Mouse (Mus musculus) liver, embryonic 15.5 days (tissue): ENCODE measurements at regions not wholly inside any gene's neighbourhood (a gene's known extent, or its start where the extent isn't known, plus 50 kb on each side); places are given as distances from the start of the nearest gene placed in this dataset.

ENCODE experiments used
- ATAC-seq: fragments of 200-750 bp; cut with Nextera tagmentation; 2 replicates; pipeline ENCODE4 v1.8.0; 2017; ENCODE audit warnings: moderate number of reproducible peaks, mild to moderate bottlenecking, moderate library complexity; ENCODE audit not compliant: insufficient read depth
- H3K27ac ChIP-seq: fragments of 300-500 bp; sonication (generic); replicated peaks from 2 replicates; pipeline ENCODE4 v1.5.1; 2015; ENCODE audit warnings: mild to moderate bottlenecking, inconsistent platforms
- H3K27me3 ChIP-seq: fragments of 300-500 bp; sonication (generic); 2 replicates; pipeline ENCODE4 v1.6.1; 2015; ENCODE audit warnings: mild to moderate bottlenecking, inconsistent platforms
- H3K36me3 ChIP-seq: fragments of 300-500 bp; sonication (generic); replicated peaks from 2 replicates; pipeline ENCODE4 v1.6.1; 2015; ENCODE audit warnings: moderate library complexity, mild to moderate bottlenecking, inconsistent platforms
- H3K4me1 ChIP-seq: fragments of 300-500 bp; sonication (generic); replicated peaks from 2 replicates; pipeline ENCODE4 v1.6.1; 2015; ENCODE audit warnings: inconsistent platforms
- H3K4me2 ChIP-seq: fragments of 300-500 bp; sonication (generic); 2 replicates; pipeline ENCODE4 v1.6.1; 2015; ENCODE audit warnings: moderate library complexity, mild to moderate bottlenecking, inconsistent platforms
- H3K4me3 ChIP-seq: fragments of 300-500 bp; sonication (generic); replicated peaks from 2 replicates; pipeline ENCODE4 v1.5.1; 2015; ENCODE audit warnings: mild to moderate bottlenecking, inconsistent platforms
- H3K9ac ChIP-seq: fragments of 300-500 bp; sonication (generic); 2 replicates; pipeline ENCODE4 v1.6.1; 2015; ENCODE audit warnings: moderate library complexity, mild to moderate bottlenecking, inconsistent platforms
- H3K9me3 ChIP-seq: fragments of 300-500 bp; sonication (generic); replicated peaks from 2 replicates; pipeline ENCODE4 v1.6.1; 2016; ENCODE audit warnings: inconsistent platforms
- WGBS: fragments of 180-500 bp; shearing (Covaris S2); methylation state at CpG from one replicate; pipeline ENCODE4 v1.1.7; 2015; ENCODE audit warnings: mixed read lengths; ENCODE audit not compliant: insufficient replicate concordance; 5-methylcytosine and 5-hydroxymethylcytosine counted together

DNA sequence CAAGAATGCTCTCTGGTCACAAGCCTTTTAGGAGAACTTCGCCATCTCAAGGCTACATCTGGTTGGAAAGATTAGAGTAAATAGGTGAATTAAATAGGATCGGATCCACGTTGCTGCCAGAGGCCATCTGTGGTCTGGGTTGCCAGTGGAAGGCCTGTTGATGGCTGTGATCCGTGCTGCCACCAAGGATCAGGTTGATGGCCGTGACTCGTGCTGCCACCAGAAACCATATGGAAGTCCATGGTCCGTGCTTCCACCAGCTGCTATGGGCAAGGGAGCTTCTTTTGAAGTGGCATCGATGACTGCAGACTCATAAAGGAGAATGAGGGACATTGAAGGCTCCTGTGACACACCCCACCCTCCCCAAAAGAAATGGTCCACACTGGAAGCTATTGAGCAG lies 79.6 kb downstream of the Atp1a1 start:
- Histone ChIP-seq H3K36me3 (no peaks in the 10 kb centered on the region), H3K27me3 (no peaks in the 10 kb centered on the region), H3K9ac (no peak overlapping the region), H3K4me1 (peaks cover 12% of the 10 kb centered on the region; the same call in 1 of the 2 replicates), H3K9me3 (no peaks in the 10 kb centered on the region), H3K27ac (no peak overlapping the region), H3K4me3 (no peak overlapping the region), H3K4me2 (no peak overlapping the region)
- WGBS, result 72% methylated on average over 8 of the region's 8 CpGs
- no peak for ATAC-seq

DNA sequence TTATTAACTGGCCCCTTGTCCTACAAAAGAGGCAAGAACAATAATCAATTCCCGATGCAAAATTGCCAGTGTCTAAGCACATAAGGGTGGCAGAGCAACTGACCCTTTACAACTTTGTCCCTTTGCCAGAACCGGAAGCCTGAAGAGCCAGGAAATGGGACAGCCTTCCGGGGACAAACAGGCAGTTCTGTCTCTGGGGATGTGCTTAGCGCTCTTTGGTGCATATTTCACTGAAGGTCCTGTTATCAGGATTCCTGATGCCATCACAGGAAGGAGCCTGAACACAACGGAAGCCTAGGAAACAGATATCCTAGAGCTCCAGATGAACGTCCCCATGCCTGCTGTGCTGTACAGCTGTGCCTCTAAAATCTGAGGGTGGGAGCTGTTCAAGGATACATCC lies 80.0 kb downstream of the Atp1a1 start:
- H3K9me3 ChIP-seq, result no peaks in the 10 kb centered on the region
- no peak overlapping the region for H3K9ac ChIP-seq
- no peaks in the 10 kb centered on the region for H3K36me3 ChIP-seq
- no peak overlapping the region for H3K27ac ChIP-seq
- H3K4me2 ChIP-seq, result no peak overlapping the region
- 20% methylated on average over 6 of the region's 6 CpGs for whole genome bisulfite sequencing
- peaks cover 12% of the 10 kb centered on the region; the same call in 1 of the 2 replicates for H3K4me1 ChIP-seq
- H3K4me3 ChIP-seq, result no peak overlapping the region
- ATAC-seq, result no peak
- H3K27me3 ChIP-seq, result no peaks in the 10 kb centered on the region

GRCm38 (mm10) chr3:101523239-101523638 lies 81.2 kb downstream of the Atp1a1 start:
- WGBS, result 81% methylated on average over 5 of the region's 5 CpGs
- no peaks in the 10 kb centered on the region for H3K36me3 ChIP-seq
- no peak for ATAC-seq

DNA sequence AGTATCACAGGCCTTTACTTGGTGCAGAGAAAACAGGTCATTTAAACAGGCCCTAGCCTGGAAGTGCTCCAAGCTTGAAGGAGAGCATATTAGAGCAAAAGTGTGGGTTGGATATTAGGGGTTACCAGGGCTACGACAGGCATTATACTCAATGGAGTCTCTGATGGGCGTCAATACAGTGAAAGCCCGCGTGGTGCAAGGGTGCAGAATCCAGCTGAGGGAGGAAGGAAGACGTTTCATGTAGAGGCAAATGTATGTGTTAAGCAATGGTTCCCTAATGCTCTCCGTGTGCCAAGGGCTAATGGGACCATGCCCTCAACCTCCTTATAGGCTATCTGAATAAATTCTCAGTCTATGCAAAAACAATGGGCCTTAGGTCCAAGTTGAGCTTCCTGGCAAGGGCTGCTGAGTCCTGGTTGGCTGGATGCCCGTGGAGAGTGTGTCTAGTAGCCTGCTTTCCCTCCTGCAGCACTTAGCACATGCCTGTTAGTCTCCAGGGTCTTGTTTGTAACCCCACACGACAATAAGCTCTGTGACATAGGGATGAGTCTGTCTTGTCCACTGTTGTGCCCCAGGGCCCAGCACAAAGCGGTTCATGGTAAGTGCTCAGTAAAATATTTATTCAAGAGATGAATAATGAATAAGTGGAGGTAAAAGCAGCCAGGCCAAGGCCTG lies 82.1 kb downstream of the Atp1a1 start:
- no peak overlapping the region for H3K4me2 ChIP-seq
- H3K9me3 ChIP-seq, result no peaks in the 10 kb centered on the region
- no peak overlapping the region for H3K9ac ChIP-seq
- H3K36me3 ChIP-seq, result no peaks in the 10 kb centered on the region
- 63% methylated on average over 9 of the region's 9 CpGs for WGBS
- H3K4me1 ChIP-seq, result 0 out of 2 replicates have a peak, but pooled peaks cover 4% of the 10 kb centered on the region
- no peaks in the 10 kb centered on the region for H3K27me3 ChIP-seq
- no peak overlapping the region for H3K4me3 ChIP-seq
- ATAC-seq, result no peak
- no peak overlapping the region for H3K27ac ChIP-seq

More at GRCm38 (mm10) chr3:101523239-101523638, 81.2 kb downstream of the Atp1a1 start:
- Histone ChIP-seq H3K4me3 (no peak overlapping the region), H3K27me3 (no peaks in the 10 kb centered on the region), H3K9me3 (no peaks in the 10 kb centered on the region), H3K27ac (no peak overlapping the region), H3K4me2 (no peak overlapping the region), H3K9ac (no peak overlapping the region), H3K4me1 (peaks cover 9% of the 10 kb centered on the region; the same call in 1 of the 2 replicates)

GRCm38 (mm10) chr3:101521155-101521554 lies 83.3 kb downstream of the Atp1a1 start:
- H3K4me2 ChIP-seq, result no peak overlapping the region
- H3K9ac ChIP-seq, result no peak overlapping the region
- no peaks in the 10 kb centered on the region for H3K36me3 ChIP-seq
- no peaks in the 10 kb centered on the region for H3K27me3 ChIP-seq
- WGBS, result 59% methylated on average over 5 of the region's 5 CpGs
- no peak overlapping the region for H3K27ac ChIP-seq
- ATAC-seq, result no peak
- no peak overlapping the region for H3K4me3 ChIP-seq
- no peaks in the 10 kb centered on the region for H3K9me3 ChIP-seq
- H3K4me1 ChIP-seq, result 0 out of 2 replicates have a peak, but pooled peaks cover 11% of the 10 kb centered on the region

GRCm38 (mm10) chr3:101520115-101520514 lies 84.4 kb downstream of the Atp1a1 start:
- H3K4me3 ChIP-seq, result no peak overlapping the region
- no peak overlapping the region for H3K27ac ChIP-seq
- H3K4me2 ChIP-seq, result no peak overlapping the region
- 0 out of 2 replicates have a peak, but pooled peaks cover 11% of the 10 kb centered on the region for H3K4me1 ChIP-seq
- ATAC-seq, result no peak
- H3K9me3 ChIP-seq, result no peaks in the 10 kb centered on the region
- H3K27me3 ChIP-seq, result no peaks in the 10 kb centered on the region
- WGBS, result 27% methylated on average over 6 of the region's 6 CpGs
- no peak overlapping the region for H3K9ac ChIP-seq
- no peaks in the 10 kb centered on the region for H3K36me3 ChIP-seq

GRCm38 (mm10) chr3:101519551-101519950 lies 84.9 kb downstream of the Atp1a1 start:
- no peaks in the 10 kb centered on the region for H3K36me3 ChIP-seq
- no peak overlapping the region for H3K4me2 ChIP-seq
- no peaks in the 10 kb centered on the region for H3K27me3 ChIP-seq
- H3K4me3 ChIP-seq, result no peak overlapping the region
- no peak overlapping the region for H3K27ac ChIP-seq
- no peak overlapping the region for H3K9ac ChIP-seq
- no peak for ATAC-seq
- no peaks in the 10 kb centered on the region for H3K9me3 ChIP-seq
- WGBS, result 65% methylated on average over 5 of the region's 5 CpGs
- H3K4me1 ChIP-seq, result 0 out of 2 replicates have a peak, but pooled peaks cover 11% of the 10 kb centered on the region

DNA sequence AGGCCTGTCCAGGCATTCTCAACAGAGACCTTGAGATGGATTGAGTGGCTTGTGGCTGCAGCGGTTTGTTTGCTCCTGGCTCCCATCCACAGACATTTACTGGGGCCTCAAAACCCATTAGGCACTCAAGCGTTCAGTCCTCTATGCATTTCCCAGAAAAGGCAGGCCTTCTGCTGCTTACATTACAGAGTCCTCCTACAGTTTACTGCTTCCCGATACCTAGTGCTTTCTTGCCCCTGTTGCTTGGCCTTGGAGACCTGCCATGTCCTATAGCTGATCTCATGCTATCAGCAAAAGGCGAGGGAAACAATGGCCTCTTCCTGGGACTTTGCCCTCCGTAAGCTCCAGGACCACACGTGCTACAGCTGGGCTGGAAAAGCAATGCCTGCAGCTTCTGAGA lies 85.7 kb downstream of the Atp1a1 start:
- no peak overlapping the region for H3K9ac ChIP-seq
- no peak for ATAC-seq

DNA sequence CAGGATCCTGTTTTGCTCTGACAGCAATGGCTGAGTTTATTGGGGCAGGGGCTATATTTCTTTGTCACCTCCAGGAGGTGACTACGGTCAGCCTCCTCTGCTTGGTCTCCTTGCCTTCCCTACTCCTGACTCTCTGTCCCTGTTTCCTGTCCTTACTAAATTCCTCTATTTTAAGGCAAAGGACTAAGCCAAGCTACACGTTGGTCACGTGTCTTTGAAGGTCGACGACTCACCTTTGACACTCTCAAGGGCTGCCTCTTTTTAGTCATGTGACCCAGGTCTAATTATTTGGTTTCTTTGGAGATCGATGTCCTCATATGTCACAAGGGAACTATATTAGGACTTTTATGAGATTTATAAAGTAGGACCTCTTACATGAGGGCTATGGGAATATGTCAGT lies 86.9 kb downstream of the Atp1a1 start:
- peaks cover 23% of the 10 kb centered on the region for H3K4me1 ChIP-seq
- H3K9me3 ChIP-seq, result no peaks in the 10 kb centered on the region
- no peaks in the 10 kb centered on the region for H3K36me3 ChIP-seq
- ATAC-seq, result no peak
- no peak overlapping the region for H3K4me3 ChIP-seq
- no peak overlapping the region for H3K9ac ChIP-seq
- 62% methylated on average over 6 of the region's 6 CpGs for WGBS
- no peaks in the 10 kb centered on the region for H3K27me3 ChIP-seq
- peak overlapping the region; percentile 79 for H3K27ac ChIP-seq
- no peak overlapping the region for H3K4me2 ChIP-seq

More for the DNA sequence above, 85.7 kb downstream of the Atp1a1 start:
- Histone ChIP-seq H3K27me3 (no peaks in the 10 kb centered on the region), H3K4me2 (no peak overlapping the region), H3K4me1 (peaks cover 16% of the 10 kb centered on the region), H3K27ac (no peak overlapping the region), H3K9me3 (no peaks in the 10 kb centered on the region), H3K36me3 (no peaks in the 10 kb centered on the region), H3K4me3 (no peak overlapping the region)
- 66% methylated on average over 6 of the region's 6 CpGs for whole genome bisulfite sequencing

- peak overlapping the region; percentile 79 for H3K27ac ChIP-seq
- no peak overlapping the region for H3K4me3 ChIP-seq
- ATAC-seq, result peak; percentile 68
- no peak overlapping the region for H3K9ac ChIP-seq
- WGBS, result 50% methylated on average over 15 of the region's 15 CpGs
- peaks cover 23% of the 10 kb centered on the region for H3K4me1 ChIP-seq
- peak overlapping the region; percentile 12; the same call in 1 of the 2 replicates for H3K4me2 ChIP-seq
- H3K36me3 ChIP-seq, result no peaks in the 10 kb centered on the region
- no peaks in the 10 kb centered on the region for H3K27me3 ChIP-seq
- H3K9me3 ChIP-seq, result no peaks in the 10 kb centered on the region
Observed at GRCm38 (mm10) chr3:101516781-101517499, 87.5 kb downstream of the Atp1a1 start.

- Histone ChIP-seq H3K4me3 (no peak overlapping the region), H3K4me1 (peaks cover 20% of the 10 kb centered on the region), H3K36me3 (no peaks in the 10 kb centered on the region), H3K27ac (no peak overlapping the region), H3K9me3 (no peaks in the 10 kb centered on the region), H3K27me3 (no peaks in the 10 kb centered on the region), H3K9ac (no peak overlapping the region), H3K4me2 (no peak overlapping the region)
- ATAC-seq, result no peak
- 65% methylated on average over 7 of the region's 7 CpGs for WGBS
Observed at GRCm38 (mm10) chr3:101515566-101515965, 88.9 kb downstream of the Atp1a1 start.
